Mouse (Mus musculus) midbrain, embryonic 13.5 days (tissue): ENCODE measurements around the gene Dnaja3. TPM values are rescaled to one million over a fixed set of nuclear protein-coding genes. Genes with fewer than 3 reads are reported as not detected.

Experiments used
- ATAC-seq: fragments of 200-750 bp; cut with Nextera tagmentation; 2 replicates; pipeline ENCODE4 v1.8.0; 2017; ENCODE audit warnings: mild to moderate bottlenecking, moderate TSS enrichment, moderate library complexity
- H3K27ac ChIP-seq: fragments of 300-500 bp; sonication (generic); 2 replicates; pipeline ENCODE4 v1.5.1; 2015; ENCODE audit warnings: inconsistent platforms, mild to moderate bottlenecking, moderate library complexity
- H3K27me3 ChIP-seq: fragments of 300-500 bp; sonication (generic); 2 replicates; pipeline ENCODE4 v1.6.1; 2015; ENCODE audit warnings: mild to moderate bottlenecking, inconsistent platforms
- H3K36me3 ChIP-seq: fragments of 300-500 bp; sonication (generic); 2 replicates; pipeline ENCODE4 v1.6.1; 2015; ENCODE audit warnings: mild to moderate bottlenecking, inconsistent platforms
- H3K4me1 ChIP-seq: fragments of 300-500 bp; sonication (generic); replicated peaks from 2 replicates; pipeline ENCODE4 v1.6.1; 2015; ENCODE audit warnings: inconsistent platforms
- H3K4me2 ChIP-seq: fragments of 300-500 bp; sonication (generic); replicated peaks from 2 replicates; pipeline ENCODE4 v1.6.1; 2015; ENCODE audit warnings: moderate library complexity, mild to moderate bottlenecking, inconsistent platforms
- H3K4me3 ChIP-seq: fragments of 300-500 bp; sonication (generic); replicated peaks from 2 replicates; pipeline ENCODE4 v1.5.1; 2015; ENCODE audit warnings: mild to moderate bottlenecking, inconsistent platforms
- H3K9ac ChIP-seq: fragments of 300-500 bp; sonication (generic); replicated peaks from 2 replicates; pipeline ENCODE4 v1.6.1; 2015; ENCODE audit warnings: mild to moderate bottlenecking, inconsistent platforms
- H3K9me3 ChIP-seq: fragments of 300-500 bp; sonication (generic); 2 replicates; pipeline ENCODE4 v1.6.1; 2016; ENCODE audit warnings: mild to moderate bottlenecking, inconsistent platforms
- WGBS: fragments of 180-500 bp; shearing (Covaris S2); methylation state at CpG from one replicate; pipeline ENCODE4 v1.1.7; 2015; 5-methylcytosine and 5-hydroxymethylcytosine counted together
- polyA plus RNA-seq: library from polyadenylated mRNA; unstranded; fragments of >200 nt; fragmentation: Nextera tagmentation; extraction: Ambion mirVana; gene quantifications from 2 replicates; pipeline ENCODE4 v1.2.1, GENCODE M21; 2015

The Dnaja3 gene
- polyA plus RNA-seq, 1 experiment from 2014 or later, result 54.3 TPM

DNA sequence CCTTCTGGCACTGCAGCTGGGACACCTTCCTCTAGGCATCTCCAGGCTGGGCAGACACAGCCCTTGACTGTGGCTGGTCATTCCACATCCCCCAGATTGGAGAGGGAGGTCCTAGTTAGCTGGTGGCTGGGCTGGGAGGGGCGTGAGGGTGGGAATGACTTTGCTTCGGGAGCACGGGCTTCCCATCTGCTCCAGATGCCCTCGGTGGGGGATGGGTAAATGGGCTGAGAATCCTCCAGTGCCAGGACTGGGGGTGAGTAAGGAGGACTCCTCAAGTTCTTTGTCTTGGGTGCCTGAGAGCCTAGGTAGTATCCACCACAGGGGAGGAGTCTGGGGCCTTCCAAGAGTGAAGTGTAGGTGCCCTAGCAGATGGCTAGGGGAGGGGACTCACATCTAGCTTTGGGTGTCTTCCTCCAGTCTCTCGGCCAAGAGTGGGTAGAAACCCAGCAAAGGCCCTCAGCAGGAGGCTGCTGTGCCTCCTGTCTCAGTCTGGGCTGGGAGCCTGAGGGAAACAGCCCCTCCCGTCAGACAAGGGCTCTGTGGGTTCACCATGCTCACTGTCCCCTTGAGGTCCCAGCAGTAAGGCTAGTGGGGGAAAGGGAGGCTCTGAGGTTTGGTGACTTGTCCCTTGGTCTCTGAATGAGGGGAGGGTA, 40.8 kb upstream of the Dnaja3 start:
- no peak overlapping the region; the same call in 1 of the 2 replicates for H3K4me3 ChIP-seq
- H3K4me1 ChIP-seq, result peaks cover 88% of the 10 kb centered on the region
- peak overlapping the region; percentile 69 for H3K27ac ChIP-seq
- ATAC-seq, result no peak
- H3K4me2 ChIP-seq, result peak overlapping the region; percentile 33
- H3K9me3 ChIP-seq, result no peaks in the 10 kb centered on the region
- H3K27me3 ChIP-seq, result no peaks in the 10 kb centered on the region
- 26% methylated on average over 6 of the region's 6 CpGs for WGBS
- H3K9ac ChIP-seq, result peak overlapping the region; percentile 45
- no peaks in the 10 kb centered on the region for H3K36me3 ChIP-seq

DNA sequence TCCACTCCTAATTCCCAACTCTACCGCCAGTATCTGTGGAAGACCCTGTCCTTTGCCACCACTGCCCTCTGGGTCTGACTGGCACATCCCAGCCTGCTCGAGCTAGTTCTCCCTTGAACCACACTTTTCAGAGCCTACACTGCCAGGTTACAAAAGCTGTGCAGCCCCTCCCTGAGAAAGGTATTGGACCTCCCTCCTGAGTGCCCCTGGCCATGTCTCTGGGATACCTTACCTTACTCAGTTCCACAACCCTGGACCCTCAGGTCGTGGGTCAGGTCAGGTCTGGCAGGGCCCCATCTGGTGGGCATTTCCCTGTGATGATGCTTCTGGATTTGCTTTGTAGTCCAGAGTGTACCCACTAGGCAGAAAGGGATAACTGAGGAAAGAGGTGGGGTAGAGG, 40.2 kb upstream of the Dnaja3 start:
- Histone ChIP-seq H3K4me2 (no peak overlapping the region), H3K4me1 (peaks cover 94% of the 10 kb centered on the region), H3K27me3 (no peaks in the 10 kb centered on the region), H3K9ac (no peak overlapping the region), H3K9me3 (no peaks in the 10 kb centered on the region), H3K27ac (peak overlapping the region; percentile 69; the same call in 1 of the 2 replicates), H3K4me3 (no peak overlapping the region), H3K36me3 (no peaks in the 10 kb centered on the region)
- no peak for ATAC-seq
- WGBS, result 94% methylated on average over 3 of the region's 3 CpGs

DNA sequence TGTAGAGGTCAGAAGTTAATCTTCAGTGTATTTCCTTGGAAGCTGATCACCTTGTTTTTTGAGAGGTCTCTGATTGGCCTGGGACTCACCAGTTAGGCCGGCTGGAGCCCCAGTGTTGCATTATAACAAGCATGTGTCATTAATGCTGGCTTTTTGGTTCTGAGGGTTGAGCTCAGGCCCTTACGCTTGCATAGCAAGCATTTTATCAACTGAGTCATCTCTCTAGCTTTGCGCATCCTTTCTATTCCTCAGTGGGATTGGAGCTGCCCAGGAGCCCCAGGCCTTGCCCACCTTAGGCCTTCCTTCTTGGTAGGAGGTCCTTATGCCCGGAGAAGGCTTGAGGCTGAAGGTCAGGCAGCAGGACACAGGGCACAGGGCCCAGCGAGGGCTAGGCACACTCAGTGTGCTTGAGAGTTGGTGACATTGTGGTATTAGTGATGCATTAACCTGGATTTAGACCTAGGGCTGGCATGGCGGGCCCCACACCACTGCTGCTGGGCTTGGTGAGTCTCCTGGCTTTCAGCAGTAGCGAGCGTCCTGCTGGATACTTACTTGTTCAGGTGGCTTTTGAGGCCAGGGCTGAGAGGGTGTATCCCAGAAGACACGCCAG, 39.0 kb upstream of the Dnaja3 start:
- no peak overlapping the region for H3K4me3 ChIP-seq
- H3K4me1 ChIP-seq, result peaks cover 97% of the 10 kb centered on the region
- no peaks in the 10 kb centered on the region for H3K27me3 ChIP-seq
- H3K36me3 ChIP-seq, result no peaks in the 10 kb centered on the region
- H3K9me3 ChIP-seq, result no peaks in the 10 kb centered on the region
- no peak overlapping the region for H3K27ac ChIP-seq
- ATAC-seq, result no peak
- H3K9ac ChIP-seq, result no peak overlapping the region
- H3K4me2 ChIP-seq, result no peak overlapping the region
- WGBS, result 84% methylated on average over 9 of the region's 9 CpGs

DNA sequence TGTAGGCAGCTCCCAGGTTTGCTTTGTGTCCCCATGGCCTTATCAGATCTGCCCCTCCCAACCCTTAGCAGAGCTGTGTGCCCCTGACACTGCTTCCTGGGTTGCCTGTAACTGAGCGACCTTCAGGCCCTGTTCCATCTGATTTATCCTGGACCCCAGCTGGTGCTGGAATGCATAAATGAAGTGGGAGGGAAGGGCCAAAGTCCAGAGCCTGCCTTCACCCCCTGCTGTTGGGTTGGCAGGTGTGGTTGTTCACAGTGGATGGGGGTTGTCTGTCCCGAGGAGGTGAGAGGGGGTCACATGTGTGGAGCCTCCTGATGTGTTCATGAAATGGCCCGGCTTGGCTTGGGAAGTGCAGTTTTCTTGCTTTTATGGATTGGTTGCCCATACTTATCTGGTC, 37.6 kb upstream of the Dnaja3 start:
- no peaks in the 10 kb centered on the region for H3K9me3 ChIP-seq
- H3K27ac ChIP-seq, result peak overlapping the region; percentile 9
- H3K27me3 ChIP-seq, result no peaks in the 10 kb centered on the region
- WGBS, result 23% methylated on average over 3 of the region's 3 CpGs
- no peak for ATAC-seq
- H3K4me2 ChIP-seq, result no peak overlapping the region
- H3K4me1 ChIP-seq, result peaks cover 97% of the 10 kb centered on the region
- H3K36me3 ChIP-seq, result no peaks in the 10 kb centered on the region
- peak overlapping the region; percentile 1; the same call in 1 of the 2 replicates for H3K9ac ChIP-seq
- no peak overlapping the region for H3K4me3 ChIP-seq

DNA sequence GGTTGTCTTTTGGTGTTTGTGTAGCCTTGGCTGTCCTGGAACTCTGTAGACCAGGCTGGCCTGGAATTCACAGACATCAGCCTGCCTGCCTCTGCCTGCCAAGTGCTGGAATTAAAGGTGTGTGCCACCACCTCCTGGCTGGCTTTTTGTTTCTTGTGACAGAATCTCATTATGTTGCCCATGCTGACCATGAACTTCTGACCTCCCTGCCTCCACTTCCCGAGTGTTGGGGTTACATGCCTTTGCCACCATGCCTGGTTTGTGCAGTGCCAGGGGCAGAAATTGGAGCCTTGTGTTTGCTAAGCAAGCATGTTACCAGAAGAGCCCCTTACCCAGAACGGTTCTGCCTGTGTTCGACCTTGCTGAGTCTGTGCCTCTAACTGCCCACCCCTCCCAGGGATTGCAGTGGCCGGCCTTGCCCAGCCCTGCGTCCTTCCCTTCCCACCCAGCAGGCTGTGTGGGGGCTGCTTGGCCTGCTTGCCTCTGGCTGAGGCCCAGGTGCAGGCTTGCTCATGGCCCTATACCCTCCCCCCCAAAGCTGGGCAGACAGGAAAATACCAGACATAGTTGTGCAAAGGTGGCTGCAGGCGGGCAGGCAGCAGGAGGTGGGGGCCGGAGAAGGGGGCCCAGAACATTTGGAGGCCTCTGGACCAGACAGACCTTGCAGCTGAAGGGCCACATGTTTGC, 36.9 kb upstream of the Dnaja3 start:
- H3K9ac ChIP-seq, result peak overlapping the region; percentile 50
- H3K4me3 ChIP-seq, result no peak overlapping the region
- peaks cover 96% of the 10 kb centered on the region for H3K4me1 ChIP-seq
- H3K27me3 ChIP-seq, result no peaks in the 10 kb centered on the region
- peak overlapping the region; percentile 16; the same call in 1 of the 2 replicates for H3K27ac ChIP-seq
- no peaks in the 10 kb centered on the region for H3K9me3 ChIP-seq
- WGBS, result 40% methylated on average over 7 of the region's 7 CpGs
- H3K4me2 ChIP-seq, result no peak overlapping the region
- ATAC-seq, result no peak
- no peaks in the 10 kb centered on the region for H3K36me3 ChIP-seq

DNA sequence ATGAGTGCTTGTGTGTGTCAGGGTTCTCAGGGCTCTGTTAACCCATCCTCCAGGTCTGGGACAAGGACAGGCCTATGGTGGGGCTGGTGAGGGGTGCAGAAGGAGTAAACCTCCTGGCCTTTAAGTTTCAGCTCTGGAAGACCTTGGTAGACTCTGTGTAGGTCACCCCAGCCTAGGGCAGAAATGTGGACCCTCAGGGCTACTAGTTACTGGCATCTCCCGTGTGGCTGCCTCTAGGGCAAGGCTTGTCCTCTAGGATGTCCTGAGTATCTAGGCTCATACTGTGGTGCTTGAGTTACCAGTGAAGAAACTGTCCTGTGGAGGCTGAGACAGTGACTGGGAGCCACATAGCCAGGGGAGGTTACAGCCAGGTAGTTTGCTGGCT, 36.3 kb upstream of the Dnaja3 start:
- Histone ChIP-seq H3K4me2 (no peak overlapping the region), H3K4me3 (no peak overlapping the region), H3K4me1 (peaks cover 90% of the 10 kb centered on the region), H3K27ac (peak overlapping the region; percentile 16; the same call in 1 of the 2 replicates), H3K36me3 (peaks cover under 1% of the 10 kb centered on the region; the same call in 1 of the 2 replicates), H3K9ac (peak overlapping the region; percentile 50), H3K27me3 (no peaks in the 10 kb centered on the region), H3K9me3 (no peaks in the 10 kb centered on the region)
- no peak for ATAC-seq
- 69% methylated on average over 1 of the region's 1 CpGs for WGBS

DNA sequence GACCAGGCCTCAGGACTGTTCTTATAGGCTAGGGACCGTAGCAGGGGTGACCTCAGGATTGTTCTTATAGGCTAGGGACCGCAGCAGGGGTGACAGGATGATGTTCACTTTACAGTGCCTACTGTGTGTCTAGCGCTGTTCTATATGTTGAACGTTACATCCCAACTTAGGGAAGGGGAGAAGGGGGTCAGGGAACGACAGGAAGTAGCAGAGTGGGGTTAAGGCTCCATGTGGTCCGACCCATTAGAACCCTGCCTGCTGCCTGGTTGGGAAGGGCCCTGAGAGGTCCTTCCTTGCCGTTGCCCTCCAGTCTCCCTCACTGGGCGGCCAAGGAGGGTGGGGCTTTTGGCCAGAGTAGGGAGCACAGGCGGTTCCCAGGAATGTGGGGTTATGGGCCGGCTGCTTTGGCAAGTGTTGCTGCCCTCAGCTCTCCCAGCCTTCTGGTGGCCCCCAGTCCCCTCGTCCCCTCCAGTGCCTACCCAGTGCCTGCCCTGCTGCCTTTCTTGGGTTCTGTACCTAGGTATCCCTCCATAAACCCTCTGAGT, 35.4 kb upstream of the Dnaja3 start:
- WGBS, result 79% methylated on average over 11 of the region's 11 CpGs
- Histone ChIP-seq H3K36me3 (peaks cover 7% of the 10 kb centered on the region; the same call in 1 of the 2 replicates), H3K27me3 (no peaks in the 10 kb centered on the region), H3K4me1 (peaks cover 81% of the 10 kb centered on the region), H3K4me2 (no peak overlapping the region), H3K9ac (no peak overlapping the region), H3K27ac (no peak overlapping the region), H3K4me3 (no peak overlapping the region), H3K9me3 (no peaks in the 10 kb centered on the region)
- no peak for ATAC-seq

DNA sequence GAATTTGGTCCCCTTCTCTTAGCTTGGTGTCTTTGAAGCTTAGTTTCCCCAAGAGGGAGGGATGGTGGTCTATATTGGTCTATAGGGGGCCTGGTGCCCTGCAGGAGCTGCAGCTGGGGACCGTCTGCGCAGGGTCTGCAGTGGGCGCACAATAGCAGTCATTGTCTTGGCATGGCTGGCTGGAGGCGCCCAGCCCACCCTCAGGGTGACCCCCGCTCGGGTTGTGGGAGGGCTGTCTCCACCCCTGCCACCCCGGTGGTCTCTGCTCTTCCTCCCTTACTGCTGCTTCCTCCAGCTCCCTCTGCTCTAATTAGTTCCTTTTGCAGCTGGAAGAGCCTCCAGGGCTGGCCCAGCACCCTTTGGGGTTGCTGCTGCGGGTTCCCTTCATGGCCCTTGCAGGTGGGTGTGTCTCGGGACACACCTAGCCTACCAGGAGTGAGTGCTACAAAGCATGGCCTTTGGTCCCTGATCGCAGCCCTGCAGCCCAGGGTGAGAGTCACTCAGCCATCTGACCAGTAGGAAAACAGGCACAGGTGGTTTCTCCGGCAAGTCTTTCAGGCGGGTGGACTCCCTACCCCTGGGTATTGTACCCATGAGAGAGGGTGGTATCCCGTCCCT, 34.2 kb upstream of the Dnaja3 start:
- H3K27me3 ChIP-seq, result no peaks in the 10 kb centered on the region
- peaks cover 70% of the 10 kb centered on the region for H3K4me1 ChIP-seq
- WGBS, result 41% methylated on average over 13 of the region's 13 CpGs
- no peak overlapping the region for H3K4me2 ChIP-seq
- H3K9me3 ChIP-seq, result no peaks in the 10 kb centered on the region
- peaks cover 17% of the 10 kb centered on the region; the same call in 1 of the 2 replicates for H3K36me3 ChIP-seq
- no peak overlapping the region for H3K4me3 ChIP-seq
- H3K9ac ChIP-seq, result no peak overlapping the region
- ATAC-seq, result no peak
- no peak overlapping the region for H3K27ac ChIP-seq

DNA sequence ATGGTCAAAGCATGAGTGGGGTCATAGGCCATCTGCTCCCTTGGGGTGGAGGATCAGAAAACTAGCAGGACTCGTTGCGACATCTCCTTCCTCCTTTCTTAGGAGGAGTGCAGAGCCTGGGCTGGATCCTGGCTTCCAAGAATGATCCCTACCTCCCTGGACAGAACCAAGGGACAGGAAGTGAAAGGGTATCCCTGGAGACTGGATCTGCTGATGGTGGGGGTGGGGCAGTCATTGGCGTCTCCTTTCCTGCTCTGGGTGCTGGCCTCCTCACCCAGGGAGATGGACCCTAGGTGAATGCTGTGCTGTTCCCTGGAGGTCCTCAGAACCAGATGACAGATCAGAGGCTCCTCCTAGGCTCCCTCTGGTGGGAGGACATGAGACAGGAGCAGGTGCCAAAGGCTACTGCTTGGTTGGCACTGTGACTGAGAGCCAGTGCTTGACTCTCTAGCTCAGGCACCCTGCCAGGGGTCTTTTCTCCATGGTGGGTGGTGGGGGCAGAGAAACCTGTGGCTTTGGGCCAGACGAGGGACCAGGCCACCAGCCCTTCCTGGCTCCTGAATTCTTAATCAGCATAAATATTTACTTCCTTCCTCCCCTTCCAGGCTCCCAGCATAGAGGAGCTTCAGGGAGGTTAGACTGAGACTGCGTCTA, 33.2 kb upstream of the Dnaja3 start:
- Histone ChIP-seq H3K9ac (no peak overlapping the region), H3K27ac (peak overlapping the region; percentile 41; the same call in 1 of the 2 replicates), H3K4me1 (peaks cover 61% of the 10 kb centered on the region), H3K9me3 (no peaks in the 10 kb centered on the region), H3K4me3 (no peak overlapping the region), H3K4me2 (no peak overlapping the region), H3K27me3 (no peaks in the 10 kb centered on the region), H3K36me3 (peaks cover 25% of the 10 kb centered on the region)
- ATAC-seq, result 0 out of 2 replicates have a peak, but pooled peaks have one; percentile 8
- WGBS, result 45% methylated on average over 5 of the region's 5 CpGs

DNA sequence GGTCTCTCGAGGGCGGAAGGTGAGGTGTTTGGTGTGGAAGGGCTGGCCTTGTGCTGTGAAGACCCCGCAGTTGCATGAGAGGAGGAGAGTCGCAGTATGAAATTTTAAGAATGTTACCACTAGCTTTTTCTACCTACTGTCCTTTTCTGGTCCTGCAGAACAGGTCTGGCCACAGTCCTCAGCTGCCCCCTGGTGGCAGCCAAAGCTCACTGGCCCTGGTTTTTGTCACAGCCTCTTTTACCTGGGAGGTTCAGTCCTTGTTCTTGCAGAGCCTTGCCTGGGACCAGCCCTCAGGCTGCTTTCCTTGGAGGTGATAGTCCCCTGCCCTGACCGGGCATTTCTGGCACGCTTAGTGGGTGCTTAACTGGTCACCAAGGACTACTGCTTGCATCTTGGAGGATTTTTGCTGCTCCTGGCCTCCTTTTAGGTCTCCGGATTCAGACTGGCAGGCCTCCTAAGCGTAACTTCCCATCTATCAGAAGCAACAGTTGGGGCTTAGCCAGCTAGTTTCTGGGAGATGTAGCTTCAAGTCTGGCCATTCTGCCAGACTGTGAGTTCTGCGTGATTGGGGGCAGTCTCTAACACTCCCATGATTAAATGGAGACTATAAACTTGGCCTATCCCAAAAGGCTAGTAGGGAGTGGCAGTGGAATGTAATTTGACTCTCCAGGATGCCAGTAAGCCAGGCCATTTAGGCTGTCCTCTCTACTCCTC, 31.8 kb upstream of the Dnaja3 start:
- Histone ChIP-seq H3K9me3 (no peaks in the 10 kb centered on the region), H3K4me1 (peaks cover 48% of the 10 kb centered on the region), H3K4me2 (no peak overlapping the region), H3K9ac (no peak overlapping the region), H3K36me3 (peaks cover 39% of the 10 kb centered on the region), H3K27ac (0 out of 2 replicates have a peak overlapping the region, but pooled peaks have one; percentile 41), H3K27me3 (no peaks in the 10 kb centered on the region), H3K4me3 (no peak overlapping the region)
- 59% methylated on average over 9 of the region's 9 CpGs for WGBS
- ATAC-seq, result peak; percentile 48

DNA sequence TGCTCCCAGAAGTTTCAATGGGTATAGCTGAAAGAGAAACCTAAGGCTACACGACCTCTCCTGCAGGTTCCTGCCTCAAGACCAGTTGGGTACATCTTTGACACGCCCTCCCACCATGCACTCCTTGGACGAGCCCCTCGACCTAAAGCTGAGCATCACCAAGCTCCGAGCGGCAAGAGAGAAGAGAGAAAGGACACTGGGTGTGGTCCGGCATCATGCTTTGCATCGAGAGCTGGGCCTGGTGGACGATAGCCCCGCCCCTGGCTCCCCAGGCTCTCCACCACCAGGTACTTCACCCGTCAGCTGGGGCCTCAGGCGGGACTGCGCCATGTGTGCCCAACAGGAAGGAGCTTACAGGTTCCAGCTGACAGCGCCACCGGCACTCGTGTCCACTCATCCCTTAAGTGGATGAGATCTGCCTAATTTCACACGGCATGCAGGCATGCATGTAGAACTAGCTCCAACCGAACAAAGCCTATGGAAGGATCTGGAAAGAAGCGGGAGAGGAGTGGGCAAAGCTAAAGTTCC, 31.2 kb upstream of the Dnaja3 start:
- H3K27ac ChIP-seq, result no peak overlapping the region
- no peak overlapping the region for H3K4me2 ChIP-seq
- ATAC-seq, result no peak
- H3K9ac ChIP-seq, result no peak overlapping the region
- no peaks in the 10 kb centered on the region for H3K9me3 ChIP-seq
- H3K4me3 ChIP-seq, result no peak overlapping the region
- WGBS, result 88% methylated on average over 19 of the region's 19 CpGs
- peaks cover 42% of the 10 kb centered on the region for H3K4me1 ChIP-seq
- peaks cover 46% of the 10 kb centered on the region for H3K36me3 ChIP-seq
- no peaks in the 10 kb centered on the region for H3K27me3 ChIP-seq
